Mouse (Mus musculus): ENCODE data around the gene Pcbp3. TPM values are rescaled to one million over a fixed set of nuclear protein-coding genes. Genes with fewer than 3 reads are reported as not detected.
A peak's percentile ranks its signal among the peaks of the same experiment; 100 is the strongest.

Gene Pcbp3
- polyA plus RNA-seq, 1 experiment from 2014 or later: 44.9 TPM

- H3K36me3 ChIP-seq: no peaks in the 10 kb centered on the region
- no peaks in the 10 kb centered on the region for H3K9me3 ChIP-seq (replicated peaks)
- no peaks in the 10 kb centered on the region for H3K4me1 ChIP-seq
- no peak overlapping the region for H3K4me3 ChIP-seq
- no peak for DNase-seq (ENCODE audit: low spot score)
- no peaks in the 10 kb centered on the region for H3K27me3 ChIP-seq (ENCODE audit: low read depth, poor library complexity, severe bottlenecking)
- WGBS: 85% methylated on average over 8 of the region's 8 CpGs
- no peak overlapping the region for H3K27ac ChIP-seq
Observed at GRCm38 (mm10) chr10:76872736-76873135, 89.0 kb downstream of the Pcbp3 start.

GRCm38 (mm10) chr10:76865936-76866335, 95.8 kb downstream of the Pcbp3 start:
- Histone ChIP-seq H3K36me3 (no peaks in the 10 kb centered on the region), H3K27me3 (ENCODE audit: low read depth, poor library complexity, severe bottlenecking) (no peaks in the 10 kb centered on the region), H3K27ac (no peak overlapping the region), H3K4me1 (no peaks in the 10 kb centered on the region; the same call in 1 of the 2 replicates), H3K9me3 (replicated peaks) (no peaks in the 10 kb centered on the region), H3K4me3 (no peak overlapping the region)
- DNase-seq (ENCODE audit: low spot score): no peak

GRCm38 (mm10) chr10:76860998-76861397, 100.7 kb downstream of the Pcbp3 start:
- WGBS: 84% methylated on average over 3 of the region's 3 CpGs
- peaks cover 17% of the 10 kb centered on the region for H3K4me1 ChIP-seq
- no peaks in the 10 kb centered on the region for H3K27me3 ChIP-seq (ENCODE audit: low read depth, poor library complexity, severe bottlenecking)
- H3K36me3 ChIP-seq: no peaks in the 10 kb centered on the region
- H3K9me3 ChIP-seq (replicated peaks): no peaks in the 10 kb centered on the region
- DNase-seq (ENCODE audit: low spot score): no peak
- H3K4me3 ChIP-seq: no peak overlapping the region
- H3K27ac ChIP-seq: no peak overlapping the region

GRCm38 (mm10) chr10:76859355-76860127, 102.1 kb downstream of the Pcbp3 start:
- 0 out of 2 replicates have a peak overlapping the region, but pooled peaks have one; percentile 14 for H3K27ac ChIP-seq
- DNase-seq (ENCODE audit: low spot score): no peak
- H3K27me3 ChIP-seq (ENCODE audit: low read depth, poor library complexity, severe bottlenecking): no peaks in the 10 kb centered on the region
- H3K4me1 ChIP-seq: peaks cover 17% of the 10 kb centered on the region
- no peaks in the 10 kb centered on the region for H3K9me3 ChIP-seq (replicated peaks)
- H3K4me3 ChIP-seq: no peak overlapping the region
- H3K36me3 ChIP-seq: no peaks in the 10 kb centered on the region
- 84% methylated on average over 12 of the region's 12 CpGs for WGBS

GRCm38 (mm10) chr10:76857879-76858278, 103.8 kb downstream of the Pcbp3 start:
- 97% methylated on average over 2 of the region's 2 CpGs for WGBS
- Histone ChIP-seq H3K27me3 (ENCODE audit: low read depth, poor library complexity, severe bottlenecking) (no peaks in the 10 kb centered on the region), H3K9me3 (replicated peaks) (no peaks in the 10 kb centered on the region)

GRCm38 (mm10) chr10:76846480-76846879, 115.2 kb downstream of the Pcbp3 start:
- WGBS: 93% methylated on average over 5 of the region's 5 CpGs
- no peaks in the 10 kb centered on the region for H3K27me3 ChIP-seq (ENCODE audit: low read depth, poor library complexity, severe bottlenecking)
- H3K36me3 ChIP-seq: no peaks in the 10 kb centered on the region
- no peak overlapping the region for H3K27ac ChIP-seq
- no peaks in the 10 kb centered on the region for H3K9me3 ChIP-seq (replicated peaks)
- H3K4me3 ChIP-seq: no peak overlapping the region
- no peak for DNase-seq (ENCODE audit: low spot score)
- no peaks in the 10 kb centered on the region for H3K4me1 ChIP-seq

More at GRCm38 (mm10) chr10:76857879-76858278, 103.8 kb downstream of the Pcbp3 start:
- Histone ChIP-seq H3K4me1 (peaks cover 17% of the 10 kb centered on the region), H3K36me3 (no peaks in the 10 kb centered on the region), H3K4me3 (no peak overlapping the region), H3K27ac (no peak overlapping the region)
- DNase-seq (ENCODE audit: low spot score): no peak

- Histone ChIP-seq H3K4me1 (no peaks in the 10 kb centered on the region), H3K9me3 (replicated peaks) (no peaks in the 10 kb centered on the region), H3K36me3 (no peaks in the 10 kb centered on the region), H3K27ac (no peak overlapping the region), H3K4me3 (no peak overlapping the region), H3K27me3 (ENCODE audit: low read depth, poor library complexity, severe bottlenecking) (no peaks in the 10 kb centered on the region)
- no peak for DNase-seq (ENCODE audit: low spot score)
- WGBS: 94% methylated on average over 4 of the region's 4 CpGs
Observed at GRCm38 (mm10) chr10:76844901-76845300, 116.8 kb downstream of the Pcbp3 start.

- WGBS: 94% methylated on average over 3 of the region's 3 CpGs
- no peaks in the 10 kb centered on the region for H3K9me3 ChIP-seq (replicated peaks)
- no peak overlapping the region for H3K4me3 ChIP-seq
- no peak for DNase-seq (ENCODE audit: low spot score)
- no peaks in the 10 kb centered on the region for H3K4me1 ChIP-seq
- no peak overlapping the region for H3K27ac ChIP-seq
- H3K36me3 ChIP-seq: no peaks in the 10 kb centered on the region
- no peaks in the 10 kb centered on the region for H3K27me3 ChIP-seq (ENCODE audit: low read depth, poor library complexity, severe bottlenecking)
Observed at GRCm38 (mm10) chr10:76844365-76844764, 117.3 kb downstream of the Pcbp3 start.

- 90% methylated on average over 3 of the region's 3 CpGs for WGBS
- no peak for DNase-seq (ENCODE audit: low spot score)
- H3K4me1 ChIP-seq: no peaks in the 10 kb centered on the region
Observed at GRCm38 (mm10) chr10:76842087-76842486, 119.6 kb downstream of the Pcbp3 start.

GRCm38 (mm10) chr10:76841220-76841619, 120.5 kb downstream of the Pcbp3 start:
- Histone ChIP-seq H3K4me1 (no peaks in the 10 kb centered on the region), H3K9me3 (replicated peaks) (no peaks in the 10 kb centered on the region), H3K36me3 (no peaks in the 10 kb centered on the region), H3K4me3 (no peak overlapping the region), H3K27ac (no peak overlapping the region), H3K27me3 (ENCODE audit: low read depth, poor library complexity, severe bottlenecking) (no peaks in the 10 kb centered on the region)
- DNase-seq (ENCODE audit: low spot score): no peak
- 85% methylated on average over 1 of the region's 1 CpGs for WGBS

More at GRCm38 (mm10) chr10:76842087-76842486, 119.6 kb downstream of the Pcbp3 start:
- Histone ChIP-seq H3K4me3 (no peak overlapping the region), H3K9me3 (replicated peaks) (no peaks in the 10 kb centered on the region), H3K27me3 (ENCODE audit: low read depth, poor library complexity, severe bottlenecking) (no peaks in the 10 kb centered on the region), H3K27ac (no peak overlapping the region), H3K36me3 (no peaks in the 10 kb centered on the region)

- no peak for DNase-seq (ENCODE audit: low spot score)
- no peaks in the 10 kb centered on the region for H3K4me1 ChIP-seq
- 93% methylated on average over 5 of the region's 5 CpGs for WGBS
Observed at GRCm38 (mm10) chr10:76840566-76840965, 121.1 kb downstream of the Pcbp3 start.

GRCm38 (mm10) chr10:76835497-76836357, 126.0 kb downstream of the Pcbp3 start:
- WGBS: 62% methylated on average over 14 of the region's 14 CpGs
- Histone ChIP-seq H3K27ac (no peak overlapping the region), H3K9me3 (replicated peaks) (no peaks in the 10 kb centered on the region), H3K4me1 (no peaks in the 10 kb centered on the region), H3K27me3 (ENCODE audit: low read depth, poor library complexity, severe bottlenecking) (no peaks in the 10 kb centered on the region), H3K36me3 (no peaks in the 10 kb centered on the region), H3K4me3 (no peak overlapping the region)
- peak; percentile 89 for DNase-seq (ENCODE audit: low spot score)

More at GRCm38 (mm10) chr10:76840566-76840965, 121.1 kb downstream of the Pcbp3 start:
- no peaks in the 10 kb centered on the region for H3K27me3 ChIP-seq (ENCODE audit: low read depth, poor library complexity, severe bottlenecking)
- no peak overlapping the region for H3K27ac ChIP-seq
- no peak overlapping the region for H3K4me3 ChIP-seq
- no peaks in the 10 kb centered on the region for H3K36me3 ChIP-seq
- H3K9me3 ChIP-seq (replicated peaks): no peaks in the 10 kb centered on the region

GRCm38 (mm10) chr10:76832841-76833240, 128.8 kb downstream of the Pcbp3 start:
- no peaks in the 10 kb centered on the region for H3K36me3 ChIP-seq
- H3K4me3 ChIP-seq: no peak overlapping the region
- no peak overlapping the region for H3K27ac ChIP-seq
- no peaks in the 10 kb centered on the region for H3K4me1 ChIP-seq
- DNase-seq (ENCODE audit: low spot score): no peak
- 84% methylated on average over 1 of the region's 1 CpGs for WGBS
- no peaks in the 10 kb centered on the region; the same call in 1 of the 2 replicates for H3K9me3 ChIP-seq (replicated peaks)
- H3K27me3 ChIP-seq (ENCODE audit: low read depth, poor library complexity, severe bottlenecking): no peaks in the 10 kb centered on the region
